Mouse (Mus musculus) frontal cortex, postnatal 10 days (tissue): ENCODE measurements around the gene Gm38394.

ENCODE experiments used
- DNase-seq, 2 experiments: peaks; one replicate each; pipeline ENCODE4 v3.0.0; 2022; ENCODE audit warnings: low spot score in 2 of 2, mixed read lengths in 1 of 2

Gm38394 gene

DNA sequence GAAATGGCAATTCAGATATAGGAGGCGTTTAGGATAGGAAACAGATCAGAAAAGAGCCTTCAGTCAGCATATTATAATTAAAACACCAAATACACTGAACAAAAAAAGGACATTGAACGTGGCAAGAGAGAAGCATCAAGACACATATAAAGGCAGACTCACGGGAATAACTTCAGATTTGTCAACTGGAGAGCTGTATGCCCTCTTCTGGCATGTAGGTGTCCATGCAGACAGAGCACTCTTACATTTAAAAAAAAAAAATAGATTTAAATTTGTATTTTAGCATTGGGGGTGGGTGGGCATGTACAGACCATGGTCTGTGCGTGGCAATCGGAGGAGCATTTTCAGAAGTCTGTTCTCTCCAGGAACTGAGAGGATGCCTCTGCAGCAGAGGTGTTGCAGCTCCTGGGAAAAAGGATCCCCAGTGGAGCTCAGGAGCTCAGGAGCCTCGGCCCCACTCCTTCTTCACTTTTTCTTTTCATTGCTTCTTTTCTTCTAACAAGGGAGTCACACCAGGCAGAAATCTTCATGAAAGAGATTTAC is 75.1 kb downstream of the Gm38394 start:
- DNase-seq = no peak

DNA sequence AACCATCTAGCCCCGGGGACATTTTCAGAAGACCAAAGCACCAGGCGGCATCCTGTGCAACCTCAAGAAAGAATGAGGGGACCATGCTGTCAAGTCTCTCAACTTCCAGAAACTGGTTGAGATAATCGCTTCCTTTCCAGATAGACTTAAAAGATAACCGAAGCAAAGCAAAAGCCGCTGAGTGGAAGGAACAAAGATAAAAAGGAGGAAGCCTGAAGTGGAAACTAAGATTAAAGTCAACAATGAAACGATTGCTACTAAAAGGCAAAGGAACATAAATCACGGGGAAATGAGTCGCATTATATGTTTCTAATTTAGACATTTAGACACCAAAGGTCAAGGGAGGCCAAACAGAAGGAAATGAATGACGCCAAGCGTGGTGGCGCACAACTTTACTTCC is 89.8 kb downstream of the Gm38394 start:
- DNase-seq = no peak
